Mouse (Mus musculus) neural tube, embryonic 14.5 days (tissue): ENCODE data around the gene Sema4g. TPM values are rescaled to one million over a fixed set of nuclear protein-coding genes. Genes with fewer than 3 reads are reported as not detected.

Source experiments
- ATAC-seq: fragments of 200-750 bp; cut with Nextera tagmentation; 2 replicates; pipeline ENCODE4 v1.8.0; 2017; ENCODE audit warnings: low read depth, mild to moderate bottlenecking, moderate TSS enrichment, moderate library complexity
- H3K27ac ChIP-seq: fragments of 300-500 bp; sonication (generic); 2 replicates; pipeline ENCODE4 v1.5.1; 2014; ENCODE audit warnings: low read depth, mild to moderate bottlenecking, control low read depth, low read length, moderate library complexity, mixed read lengths
- H3K27me3 ChIP-seq: fragments of 300-500 bp; sonication (generic); 2 replicates; pipeline ENCODE4 v1.6.1; 2014; ENCODE audit warnings: low read length; ENCODE audit not compliant: control insufficient read depth, insufficient read depth
- H3K36me3 ChIP-seq: fragments of 300-500 bp; sonication (generic); 2 replicates; pipeline ENCODE4 v1.6.1; 2014; ENCODE audit warnings: low read length, mixed read lengths; ENCODE audit not compliant: control insufficient read depth, insufficient read depth
- H3K4me1 ChIP-seq: fragments of 300-500 bp; sonication (generic); 2 replicates; pipeline ENCODE4 v1.6.1; 2014; ENCODE audit warnings: low read length; ENCODE audit not compliant: control insufficient read depth, insufficient read depth
- H3K4me2 ChIP-seq: fragments of 300-500 bp; sonication (generic); 2 replicates; pipeline ENCODE4 v1.6.1; 2014; ENCODE audit warnings: mild to moderate bottlenecking, low read depth, low read length, control low read depth
- H3K4me3 ChIP-seq: fragments of 300-500 bp; sonication (generic); 2 replicates; pipeline ENCODE4 v1.5.1; 2014; ENCODE audit warnings: low read depth, low read length, control low read depth, mixed read lengths
- H3K9ac ChIP-seq: fragments of 300-500 bp; sonication (generic); replicated peaks from 2 replicates; pipeline ENCODE4 v1.6.1; 2014; ENCODE audit warnings: low read depth, mild to moderate bottlenecking, control low read depth, low read length, mixed read lengths
- H3K9me3 ChIP-seq: fragments of 300-500 bp; sonication (generic); 2 replicates; pipeline ENCODE4 v1.6.1; 2016; ENCODE audit warnings: low read length; ENCODE audit not compliant: control insufficient read depth
- WGBS: fragments of 180-500 bp; shearing (Covaris S2); extraction: QIAGEN DNeasy Blood & Tissue Kit; methylation state at CpG from one replicate; pipeline ENCODE4 v1.1.7; 2014; 5-methylcytosine and 5-hydroxymethylcytosine counted together
- polyA plus RNA-seq: library from polyadenylated mRNA; unstranded; fragments of >200 nt; fragmentation: Nextera tagmentation; extraction: Ambion mirVana; gene quantifications from 2 replicates; pipeline ENCODE4 v1.2.1, GENCODE M21; 2014

The Sema4g gene
- polyA plus RNA-seq, 1 experiment from 2014 or later: 27.8 TPM

GRCm38 (mm10) chr19:45025937-45026568 lies 37.2 kb downstream of the Sema4g start:
- no peak for ATAC-seq

GRCm38 (mm10) chr19:45026958-45027670 lies 38.2 kb downstream of the Sema4g start:
- Histone ChIP-seq H3K4me1 (peaks cover 6% of the 10 kb centered on the region; the same call in 1 of the 2 replicates), H3K36me3 (peaks cover 35% of the 10 kb centered on the region), H3K9me3 (no peaks in the 10 kb centered on the region), H3K27ac (no peak overlapping the region), H3K4me3 (no peak overlapping the region), H3K27me3 (no peaks in the 10 kb centered on the region), H3K9ac (no peak overlapping the region), H3K4me2 (no peak overlapping the region)
- ATAC-seq: no peak
- 71% methylated on average over 6 of the region's 6 CpGs for WGBS

More at GRCm38 (mm10) chr19:45025937-45026568, 37.2 kb downstream of the Sema4g start:
- 93% methylated on average over 37 of the region's 37 CpGs for WGBS
- Histone ChIP-seq H3K9ac (no peak overlapping the region), H3K36me3 (peaks cover 35% of the 10 kb centered on the region), H3K27ac (no peak overlapping the region), H3K4me1 (peaks cover 5% of the 10 kb centered on the region; the same call in 1 of the 2 replicates), H3K9me3 (no peaks in the 10 kb centered on the region), H3K4me2 (no peak overlapping the region), H3K27me3 (no peaks in the 10 kb centered on the region), H3K4me3 (no peak overlapping the region)

- H3K4me1 ChIP-seq: peaks cover 6% of the 10 kb centered on the region; the same call in 1 of the 2 replicates
- H3K27me3 ChIP-seq: no peaks in the 10 kb centered on the region
- H3K9me3 ChIP-seq: no peaks in the 10 kb centered on the region
- ATAC-seq: no peak
- peaks cover 35% of the 10 kb centered on the region for H3K36me3 ChIP-seq
- WGBS: 78% methylated on average over 6 of the region's 6 CpGs
- H3K4me2 ChIP-seq: no peak overlapping the region
- H3K9ac ChIP-seq: no peak overlapping the region
- H3K27ac ChIP-seq: no peak overlapping the region
- H3K4me3 ChIP-seq: no peak overlapping the region
Observed at GRCm38 (mm10) chr19:45027848-45028247, 38.9 kb downstream of the Sema4g start.

DNA sequence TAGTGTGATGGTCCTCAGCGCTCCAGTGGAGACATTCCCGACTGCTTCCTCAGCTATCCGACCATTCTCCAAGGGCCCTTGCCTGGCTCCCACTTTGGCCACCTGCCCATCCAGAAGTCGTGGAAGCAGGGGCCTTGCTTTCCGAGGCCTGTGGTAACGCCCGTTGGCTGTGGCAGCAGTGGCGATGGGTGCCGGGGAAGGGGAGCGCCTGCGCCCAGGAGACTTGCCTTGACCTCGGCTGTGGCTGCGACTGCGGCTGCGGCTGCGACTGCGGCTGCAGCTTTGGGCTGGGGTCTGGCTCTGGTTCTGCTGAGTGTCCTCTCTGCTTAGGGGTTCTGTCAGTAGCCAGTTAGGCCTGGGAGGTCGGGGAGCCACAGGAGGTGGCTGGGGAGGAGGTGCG lies 39.8 kb downstream of the Sema4g start:
- ATAC-seq: no peak
- no peaks in the 10 kb centered on the region for H3K27me3 ChIP-seq
- no peak overlapping the region for H3K27ac ChIP-seq
- H3K36me3 ChIP-seq: peaks cover 31% of the 10 kb centered on the region
- no peaks in the 10 kb centered on the region for H3K9me3 ChIP-seq
- WGBS: 65% methylated on average over 19 of the region's 19 CpGs
- no peak overlapping the region for H3K9ac ChIP-seq
- H3K4me2 ChIP-seq: no peak overlapping the region
- H3K4me3 ChIP-seq: no peak overlapping the region
- peaks cover 6% of the 10 kb centered on the region; the same call in 1 of the 2 replicates for H3K4me1 ChIP-seq

- WGBS: 68% methylated on average over 9 of the region's 9 CpGs
- H3K4me2 ChIP-seq: no peak overlapping the region
- peaks cover 28% of the 10 kb centered on the region for H3K36me3 ChIP-seq
- peaks cover 6% of the 10 kb centered on the region; the same call in 1 of the 2 replicates for H3K4me1 ChIP-seq
- no peaks in the 10 kb centered on the region for H3K27me3 ChIP-seq
- no peak for ATAC-seq
- H3K4me3 ChIP-seq: no peak overlapping the region
- no peaks in the 10 kb centered on the region for H3K9me3 ChIP-seq
- H3K27ac ChIP-seq: no peak overlapping the region
- H3K9ac ChIP-seq: no peak overlapping the region
Observed at GRCm38 (mm10) chr19:45029571-45029970, 40.7 kb downstream of the Sema4g start.

GRCm38 (mm10) chr19:45030111-45030510 lies 41.2 kb downstream of the Sema4g start:
- H3K27ac ChIP-seq: no peak overlapping the region
- H3K4me1 ChIP-seq: peaks cover 6% of the 10 kb centered on the region; the same call in 1 of the 2 replicates
- no peak overlapping the region for H3K9ac ChIP-seq
- H3K4me2 ChIP-seq: no peak overlapping the region
- no peaks in the 10 kb centered on the region for H3K9me3 ChIP-seq
- ATAC-seq: peak; percentile 2; the same call in 1 of the 2 replicates
- no peaks in the 10 kb centered on the region for H3K27me3 ChIP-seq
- no peak overlapping the region for H3K4me3 ChIP-seq
- peaks cover 24% of the 10 kb centered on the region; the same call in 1 of the 2 replicates for H3K36me3 ChIP-seq
- WGBS: 41% methylated on average over 8 of the region's 8 CpGs

DNA sequence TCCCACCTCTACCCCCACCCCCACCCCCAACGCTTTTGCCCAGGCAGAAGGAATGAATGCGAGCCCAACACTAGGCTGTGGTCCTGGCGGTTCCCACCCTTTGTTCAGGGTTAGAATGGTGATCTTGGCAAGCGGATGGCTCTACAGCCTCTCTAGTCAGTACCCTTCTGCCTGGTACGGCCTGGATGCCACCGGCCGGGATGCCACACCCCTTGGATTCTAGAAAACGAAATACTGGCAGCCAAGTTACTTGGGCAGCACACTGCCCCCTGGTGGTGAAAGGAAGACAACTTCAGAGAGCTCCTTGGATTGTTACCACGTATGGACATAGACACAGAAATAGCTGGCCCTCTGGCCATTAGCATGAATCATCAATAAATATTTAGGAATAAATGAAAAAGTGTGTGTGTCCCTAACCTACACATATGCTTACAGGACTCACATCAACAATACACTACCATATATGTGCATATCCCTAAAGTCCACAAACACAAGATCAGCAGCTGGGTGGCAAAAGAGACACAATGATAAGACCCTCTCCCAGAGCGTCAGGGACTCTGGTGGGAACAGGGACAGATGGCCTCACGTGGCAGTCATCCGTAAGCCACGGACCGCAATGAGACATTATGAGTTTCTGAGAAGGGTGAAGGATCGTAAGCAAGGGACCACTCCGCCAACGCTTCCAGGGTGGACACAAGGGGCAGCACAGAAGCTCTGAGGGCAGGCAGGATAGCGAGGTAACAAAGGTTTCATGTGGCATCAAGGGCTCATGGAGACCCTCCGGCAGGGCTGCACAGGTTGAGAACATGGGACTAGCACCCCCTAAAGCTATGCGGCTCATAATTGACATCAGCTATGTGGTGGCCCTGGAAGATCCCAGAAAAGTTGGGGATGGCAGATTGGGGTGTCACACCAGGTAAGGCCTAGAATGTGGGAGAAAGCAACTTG lies 42.1 kb downstream of the Sema4g start:
- H3K27ac ChIP-seq: no peak overlapping the region
- peak overlapping the region; percentile 22; the same call in 1 of the 2 replicates for H3K4me2 ChIP-seq
- no peak overlapping the region for H3K9ac ChIP-seq
- 34% methylated on average over 20 of the region's 20 CpGs for WGBS
- peaks cover 6% of the 10 kb centered on the region; the same call in 1 of the 2 replicates for H3K4me1 ChIP-seq
- H3K4me3 ChIP-seq: no peak overlapping the region
- no peaks in the 10 kb centered on the region for H3K9me3 ChIP-seq
- no peaks in the 10 kb centered on the region for H3K27me3 ChIP-seq
- H3K36me3 ChIP-seq: peaks cover 15% of the 10 kb centered on the region; the same call in 1 of the 2 replicates
- peak; percentile 26; the same call in 1 of the 2 replicates for ATAC-seq

DNA sequence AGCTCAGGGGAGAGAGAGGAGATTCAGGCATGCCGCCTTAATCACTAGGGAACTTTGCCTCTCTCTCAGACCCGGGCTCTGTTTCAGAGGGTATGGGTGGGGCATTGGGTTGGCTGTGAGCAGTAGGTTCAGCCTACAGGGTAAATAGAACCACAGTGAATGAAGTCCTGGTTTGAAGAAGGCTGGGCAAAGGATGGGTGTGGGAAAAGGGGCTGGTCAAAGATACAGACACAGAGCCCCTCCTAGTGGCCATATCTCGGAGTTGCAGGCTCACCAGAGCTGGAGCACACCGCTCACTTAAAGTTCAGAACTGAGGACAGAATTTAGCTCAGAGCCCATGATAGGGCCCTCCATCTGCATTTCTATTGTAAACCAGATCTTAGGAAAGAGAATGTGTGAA lies 42.9 kb downstream of the Sema4g start:
- Histone ChIP-seq H3K9me3 (no peaks in the 10 kb centered on the region), H3K27me3 (no peaks in the 10 kb centered on the region), H3K4me2 (no peak overlapping the region), H3K36me3 (peaks cover 8% of the 10 kb centered on the region; the same call in 1 of the 2 replicates), H3K27ac (no peak overlapping the region), H3K4me3 (no peak overlapping the region), H3K9ac (no peak overlapping the region), H3K4me1 (peaks cover 6% of the 10 kb centered on the region; the same call in 1 of the 2 replicates)
- WGBS: 16% methylated on average over 4 of the region's 4 CpGs
- peak; percentile 36 for ATAC-seq
